Mouse (Mus musculus) layer of hippocampus, adult 2 months (tissue): Measurements from ENCODE around the gene Dkk3. TPM values are rescaled to one million over a fixed set of nuclear protein-coding genes. Genes with fewer than 3 reads are reported as not detected.

Experiments
- DNase-seq, 2 experiments: peaks; one replicate each; pipeline ENCODE4 v3.0.0; 2022; ENCODE audit warnings: low spot score in 2 of 2
- H3K27ac ChIP-seq: fragments of 200-600 bp; 2 replicates; pipeline ENCODE4 v1.8.1; 2022
- H3K4me3 ChIP-seq: fragments of 200-600 bp; 2 replicates; pipeline ENCODE4 v1.8.1; 2022; ENCODE audit warnings: mild to moderate bottlenecking
- CTCF ChIP-seq: fragments of 200-600 bp; conservative IDR thresholded peaks from 2 replicates; pipeline ENCODE4 v1.8.1; 2022; ENCODE audit warnings: antibody characterized with exemption, mild to moderate bottlenecking, moderate library complexity
- total RNA-seq, 2 experiments: library from RNA; stranded (reverse); gene quantifications; 2 replicates each; pipeline ENCODE4 v1.2.3; 2021

Dkk3 gene
- total RNA-seq, 2 experiments from 2014 or later, result 253 to 270 TPM

GRCm38 (mm10) chr7:112074868-112075267, 84.0 kb downstream of the Dkk3 start:
- DNase-seq, result no peak
- Histone ChIP-seq H3K27ac (no peak overlapping the region), H3K4me3 (no peak overlapping the region)
- TF ChIP-seq CTCF, result peak; percentile 26

Other genes starting within 250 kb of the Dkk3 start
- 10 to 100 TPM; 65.3 to 66.9 TPM for gene Usp47, start 135.6 kb downstream of the Dkk3 start, total RNA-seq
- gene Mical2, start 66.8 kb upstream of the Dkk3 start, total RNA-seq, result 100 to 1,000 TPM; 667 to 694 TPM